Mouse (Mus musculus) gastrocnemius, postnatal 36 days (tissue): ENCODE measurements at regions not wholly inside any gene's neighbourhood (a gene's known extent, or its start where the extent isn't known, plus 50 kb on each side); places are given as distances from the start of the nearest gene placed in this dataset.

Source experiments
- DNase-seq, 2 experiments: peaks; one replicate each; pipeline ENCODE4 v3.0.0; 2022
- intact Hi-C: fragments of 180-260 bp; cut with DNase I; formaldehyde crosslinking; loops from one replicate; pipeline ENCODE4 v1.15.1; 2025

DNA sequence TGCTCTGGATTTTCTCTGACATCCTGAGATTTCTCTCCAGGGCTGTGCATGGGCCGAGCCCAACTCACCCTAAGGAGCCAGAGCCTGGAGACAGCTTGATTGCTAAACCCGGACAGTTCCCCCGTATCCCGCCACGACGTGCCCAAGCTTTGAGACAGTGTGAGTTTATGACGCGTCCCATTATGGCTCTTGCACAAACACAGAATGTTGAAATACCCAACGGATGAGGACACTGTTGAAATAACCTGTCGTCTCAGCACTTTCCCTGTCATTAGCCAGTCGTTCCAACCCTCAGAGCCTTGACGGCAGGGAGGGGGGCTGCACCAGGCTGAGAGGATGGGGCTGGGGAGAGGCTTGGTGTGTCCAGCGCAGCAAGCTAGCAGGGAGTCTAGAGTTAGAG is 50.7 kb upstream of the Myl10 start:
- DNase-seq = no peak
- intact Hi-C loops = no loop called here
